Mouse (Mus musculus) bone marrow, adult 2 months (tissue): ENCODE results near the gene Krt75. TPM values are rescaled to one million over a fixed set of nuclear protein-coding genes. Genes with fewer than 3 reads are reported as not detected.

Experiments used
- H3K27ac ChIP-seq: fragments of 200-500 bp; 2 replicates; pipeline ENCODE4 v1.5.1; 2012; ENCODE audit warnings: low read depth, mild to moderate bottlenecking, control low read depth, inconsistent platforms, low read length; ENCODE audit not compliant: control insufficient read depth, poor library complexity, insufficient read depth
- H3K4me1 ChIP-seq: fragments of 200-500 bp; 2 replicates; pipeline ENCODE4 v1.6.1; 2011; ENCODE audit warnings: low read length; ENCODE audit not compliant: control insufficient read depth, insufficient read depth
- H3K4me3 ChIP-seq: fragments of 200-500 bp; replicated peaks from 2 replicates; pipeline ENCODE3; 2011; ENCODE audit warnings: mild to moderate bottlenecking, low read depth, low read length, control low read depth; ENCODE audit not compliant: control insufficient read depth
- CTCF ChIP-seq: fragments of 200-500 bp; IDR thresholded peaks from 2 replicates; pipeline ENCODE4 v1.5.1; 2011; ENCODE audit warnings: low read length, control low read depth; ENCODE audit not compliant: control insufficient read depth, insufficient read depth
- POLR2A ChIP-seq: fragments of 200-500 bp; IDR thresholded peaks from 2 replicates; pipeline ENCODE4 v1.6.1; 2011; ENCODE audit warnings: low read depth, mild to moderate bottlenecking, control low read depth, low read length, borderline replicate concordance; ENCODE audit not compliant: control insufficient read depth
- WGBS: fragments of 180-500 bp; shearing (Covaris S2); methylation state at CpG from one replicate; pipeline ENCODE4 v1.1.7; 2018; 5-methylcytosine and 5-hydroxymethylcytosine counted together
- polyA plus RNA-seq: library from polyadenylated mRNA; stranded (reverse); fragments of >200 nt; gene quantifications from 2 replicates; pipeline ENCODE4 v1.2.4, GENCODE M21; 2011; ENCODE audit warnings: low replicate concordance; ENCODE audit not compliant: missing spikeins, insufficient read depth, insufficient read length

Gene Krt75
- polyA plus RNA-seq, 1 experiment, result not detected

DNA sequence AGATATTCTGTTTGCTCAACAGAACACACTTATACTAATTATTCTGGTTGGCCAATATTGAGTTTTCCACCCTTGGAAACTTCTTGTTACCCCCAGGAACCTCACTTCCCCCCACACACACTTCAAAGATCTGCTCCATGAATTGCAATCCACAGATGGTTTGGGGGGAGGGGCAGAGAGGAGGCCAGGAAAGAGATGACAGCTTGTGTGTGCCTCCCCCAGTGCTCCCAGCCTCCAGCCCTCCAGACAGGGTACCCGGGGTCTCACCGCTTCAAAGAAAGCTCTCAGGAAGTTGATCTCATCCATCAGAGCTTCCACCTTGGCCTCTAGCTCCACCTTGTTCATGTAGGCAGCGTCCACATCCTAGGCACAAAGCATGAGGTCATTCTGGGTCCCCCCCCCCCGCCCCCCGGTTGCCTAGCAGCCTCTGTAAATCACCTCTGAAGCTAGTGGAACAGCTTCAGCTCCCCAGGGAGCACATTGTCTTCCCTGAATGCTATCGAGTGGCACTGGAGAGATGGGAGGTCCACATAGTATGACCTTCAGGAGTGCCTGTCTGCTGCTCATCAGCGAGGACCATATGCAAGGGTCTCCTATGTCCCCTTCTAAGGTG is 15.6 kb downstream of the Krt75 start:
- H3K27ac ChIP-seq, result no peak overlapping the region
- TF ChIP-seq POLR2A (no peak), CTCF (no peak)
- 18% methylated on average over 7 of the region's 7 CpGs for WGBS

DNA sequence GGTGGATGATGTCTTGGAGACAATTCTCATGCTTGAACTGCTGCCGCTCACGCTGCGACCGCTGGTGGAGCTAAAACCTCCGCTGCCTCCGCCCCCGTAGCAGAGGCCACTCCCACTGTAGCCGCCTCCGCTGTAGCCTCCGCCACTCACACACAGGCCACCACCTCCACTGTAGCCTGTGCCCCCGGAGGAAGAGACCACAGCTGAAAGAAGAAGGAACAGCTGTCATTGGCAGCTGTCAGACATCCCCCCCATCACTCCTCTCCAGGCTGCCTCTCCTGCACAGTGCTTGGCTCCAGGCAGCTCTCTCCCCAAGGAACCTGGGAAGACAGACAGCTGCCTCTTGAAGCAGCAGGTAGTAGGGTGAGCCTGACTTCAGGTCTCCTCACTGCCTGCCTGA is 20.5 kb downstream of the Krt75 start:
- TF ChIP-seq POLR2A (no peak), CTCF (no peak)
- H3K4me1 ChIP-seq, result no peaks in the 10 kb centered on the region
- no peak overlapping the region for H3K27ac ChIP-seq
- WGBS, result under 1% methylated on average over 11 of the region's 11 CpGs
- no peak overlapping the region for H3K4me3 ChIP-seq

More for the DNA sequence above, 15.6 kb downstream of the Krt75 start:
- no peaks in the 10 kb centered on the region for H3K4me1 ChIP-seq
- H3K4me3 ChIP-seq, result no peak overlapping the region

DNA sequence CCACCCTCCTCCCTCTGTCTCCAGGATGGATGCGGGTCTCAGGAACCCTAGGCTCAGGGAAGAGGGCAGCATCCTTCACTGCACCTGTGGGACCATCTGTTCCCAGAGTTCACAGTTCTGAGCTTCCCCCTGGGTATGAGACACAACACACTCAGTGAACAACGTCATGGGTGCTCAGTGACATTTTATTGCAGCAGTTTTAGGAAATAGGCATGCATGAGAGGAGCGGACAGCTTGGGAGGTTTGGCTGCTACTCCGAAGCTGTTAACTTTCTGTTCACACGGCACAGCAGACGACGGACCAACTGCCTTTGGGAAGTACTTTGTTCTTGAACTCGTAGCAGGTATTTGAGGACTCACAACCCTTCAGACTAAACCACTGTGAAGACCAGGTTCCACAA is 21.5 kb downstream of the Krt75 start:
- Histone ChIP-seq H3K27ac (no peak overlapping the region), H3K4me3 (no peak overlapping the region), H3K4me1 (no peaks in the 10 kb centered on the region)
- 70% methylated on average over 8 of the region's 8 CpGs for WGBS
- TF ChIP-seq CTCF (no peak), POLR2A (no peak)

DNA sequence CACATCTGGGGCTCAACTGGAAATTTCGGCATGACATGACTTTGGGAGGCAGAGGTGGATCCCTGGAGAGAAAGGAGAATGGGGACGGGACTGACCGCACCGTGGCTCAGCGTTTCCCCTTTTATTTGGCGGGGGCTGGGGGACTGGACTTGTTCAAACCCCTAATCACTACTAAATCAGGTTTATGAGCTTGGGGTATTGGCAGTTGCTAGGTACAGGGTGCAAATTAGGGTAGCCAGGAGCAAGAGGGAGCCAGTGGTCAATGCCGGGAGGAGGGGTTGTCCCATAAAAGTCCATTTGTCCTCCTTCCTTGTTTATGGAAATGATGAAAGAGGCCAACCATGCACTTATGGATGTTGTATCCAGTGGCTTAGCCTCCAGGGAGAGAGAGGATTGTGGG is 23.1 kb downstream of the Krt75 start, which contains the start of gene Krt82:
Krt82 (minus strand) TSS at position 101 of the 400 bp plus-strand sequence.
- no peaks in the 10 kb centered on the region for H3K4me1 ChIP-seq

GRCm38 (mm10) chr15:101544478-101544877 is 29.2 kb downstream of the Krt75 start:
- no peak overlapping the region for H3K4me3 ChIP-seq
- H3K27ac ChIP-seq, result no peak overlapping the region
- TF ChIP-seq POLR2A (no peak), CTCF (no peak)
- no peaks in the 10 kb centered on the region for H3K4me1 ChIP-seq
- WGBS, result 64% methylated on average over 3 of the region's 3 CpGs

More for the DNA sequence above, 23.1 kb downstream of the Krt75 start, which contains the start of gene Krt82:
- Histone ChIP-seq H3K4me3 (no peak within 1 kb of the TSS), H3K27ac (no peak within 1 kb of the TSS)
- WGBS, result 75% methylated on average over 7 of the region's 7 CpGs
- TF ChIP-seq POLR2A (no peak), CTCF (no peak)

DNA sequence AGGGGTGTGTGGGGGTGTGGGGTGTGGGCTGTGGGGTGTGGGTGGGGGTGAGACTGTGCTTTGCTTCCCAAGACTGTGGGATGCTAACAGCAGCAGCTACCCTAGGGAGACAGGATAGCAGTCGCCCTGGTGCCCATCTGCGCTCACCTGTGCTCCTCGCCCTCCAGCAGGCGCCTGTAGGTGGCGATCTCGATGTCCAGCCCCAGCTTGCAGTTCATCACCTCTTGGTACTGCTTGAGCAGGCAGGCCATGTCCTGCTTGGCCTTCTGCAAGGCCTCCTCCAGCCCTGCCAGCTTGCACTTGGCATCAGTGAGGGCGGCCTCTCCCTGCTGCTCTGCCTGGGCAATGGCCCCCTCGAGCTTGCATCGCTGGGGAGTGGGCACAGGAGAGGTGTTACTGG is 31.2 kb downstream of the Krt75 start:
- Histone ChIP-seq H3K4me3 (no peak overlapping the region), H3K4me1 (no peaks in the 10 kb centered on the region)
- 62% methylated on average over 9 of the region's 9 CpGs for WGBS

DNA sequence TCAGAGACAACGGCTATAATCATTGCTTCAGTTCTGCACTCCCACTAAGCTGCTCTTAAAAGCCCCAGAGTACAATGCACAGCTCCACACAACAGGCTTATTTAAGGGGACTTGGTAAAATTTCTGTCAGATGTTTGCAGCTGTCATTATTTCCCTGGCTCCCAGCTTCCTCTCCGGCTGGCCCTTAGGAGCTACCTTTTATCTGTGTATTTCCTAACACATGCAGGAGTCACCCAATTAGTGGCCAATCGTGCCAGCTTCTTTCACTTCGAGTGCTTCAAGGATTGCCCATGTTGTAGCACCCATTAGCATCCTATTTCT is 35.2 kb downstream of the Krt75 start:
- no peak overlapping the region for H3K27ac ChIP-seq
- 60% methylated on average over 4 of the region's 4 CpGs for WGBS
- TF ChIP-seq POLR2A (no peak), CTCF (no peak)
- H3K4me3 ChIP-seq, result no peak overlapping the region
- H3K4me1 ChIP-seq, result no peaks in the 10 kb centered on the region

More for the DNA sequence above, 31.2 kb downstream of the Krt75 start:
- TF ChIP-seq CTCF (no peak), POLR2A (no peak)
- H3K27ac ChIP-seq, result no peak overlapping the region

DNA sequence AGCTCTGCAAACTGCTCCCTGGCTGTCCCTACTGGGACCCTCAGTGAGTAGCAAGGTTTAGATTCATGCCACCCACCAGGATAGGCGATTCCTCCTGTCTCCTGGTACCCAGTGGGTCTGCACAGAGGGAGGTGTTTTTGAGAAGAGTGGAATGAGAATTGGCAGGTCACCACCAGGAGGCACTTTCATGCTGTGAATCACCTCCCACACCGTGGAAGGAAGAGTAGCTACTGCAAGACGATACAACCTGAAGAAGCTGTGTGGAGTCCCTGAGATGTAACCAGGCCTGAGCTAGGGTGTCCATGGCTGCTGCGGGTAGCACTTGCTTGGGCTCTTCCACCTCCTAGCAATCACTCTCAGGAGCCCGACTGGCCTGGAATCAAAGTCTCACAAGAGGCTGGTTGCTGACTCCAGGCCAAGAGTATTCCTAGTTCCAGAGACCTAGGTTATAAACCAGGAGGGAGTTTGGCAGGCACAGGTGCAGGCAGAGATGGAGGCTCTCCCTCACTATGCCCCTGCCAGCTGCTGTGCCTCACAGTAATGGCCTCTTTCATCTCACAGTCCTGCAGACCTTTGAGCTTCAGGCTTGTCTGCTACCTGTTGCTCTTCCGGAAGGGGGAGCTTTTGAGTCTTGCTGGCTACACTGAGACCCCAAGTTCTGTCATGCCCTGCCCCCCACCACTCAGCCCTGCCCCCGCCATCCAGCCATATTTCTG is 35.7 kb downstream of the Krt75 start:
- WGBS, result 33% methylated on average over 7 of the region's 7 CpGs
- no peak overlapping the region for H3K4me3 ChIP-seq
- H3K4me1 ChIP-seq, result no peaks in the 10 kb centered on the region
- no peak for TF ChIP-seq CTCF
- no peak for TF ChIP-seq POLR2A
- no peak overlapping the region for H3K27ac ChIP-seq
